Mouse (Mus musculus) adrenal gland, adult 10 weeks (tissue): ENCODE measurements around the gene Tnni3k. TPM values are rescaled to one million over a fixed set of nuclear protein-coding genes. Genes with fewer than 3 reads are reported as not detected.

Experiments used
- polyA plus RNA-seq: library from polyadenylated mRNA; stranded (reverse); fragments of 350-450 nt; fragmentation: Illumina TruSeq; extraction: RNeasy Lipid Tissue Mini Kit (QIAGEN cat#74804); gene quantifications from one replicate; pipeline ENCODE4 v1.2.3, GENCODE M21; 2014; ENCODE audit warnings: low read depth, low replicate concordance

Tnni3k gene
- not detected for polyA plus RNA-seq

DNA sequence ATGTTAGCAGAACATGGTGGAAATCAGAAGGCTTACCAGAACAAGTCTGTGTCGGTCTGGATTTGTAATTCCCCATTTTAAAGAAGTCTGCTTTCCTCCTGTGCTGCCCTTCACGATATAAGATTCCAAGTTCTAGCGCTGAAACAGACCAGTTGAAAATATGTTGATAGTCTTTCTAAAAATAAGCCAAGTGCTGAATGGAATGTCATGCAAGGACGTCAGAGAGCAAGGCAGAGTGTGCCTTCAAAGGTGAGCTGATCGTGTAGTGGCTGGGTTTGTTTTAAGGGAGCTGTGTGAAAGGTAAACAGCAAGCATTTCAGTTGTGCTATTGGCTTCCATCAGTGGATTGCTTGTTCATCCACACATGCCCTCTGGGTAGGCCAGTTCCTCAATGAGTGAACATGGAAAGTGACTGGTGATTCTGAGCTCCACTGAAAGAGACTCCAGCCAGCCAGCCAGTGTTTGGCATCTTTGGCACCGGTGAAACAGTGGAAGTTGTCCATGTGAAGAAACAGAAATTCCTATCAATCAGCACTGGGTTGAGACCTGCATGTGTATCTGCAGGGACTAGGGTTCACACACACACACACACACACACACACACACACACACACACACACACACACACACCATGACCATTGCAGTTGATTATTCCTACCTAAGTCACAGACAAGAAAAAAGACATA is at the start of gene Tnni3k:
TSS of gene Tnni3k (minus strand) at position 177 of the 686 bp plus-strand sequence.

DNA sequence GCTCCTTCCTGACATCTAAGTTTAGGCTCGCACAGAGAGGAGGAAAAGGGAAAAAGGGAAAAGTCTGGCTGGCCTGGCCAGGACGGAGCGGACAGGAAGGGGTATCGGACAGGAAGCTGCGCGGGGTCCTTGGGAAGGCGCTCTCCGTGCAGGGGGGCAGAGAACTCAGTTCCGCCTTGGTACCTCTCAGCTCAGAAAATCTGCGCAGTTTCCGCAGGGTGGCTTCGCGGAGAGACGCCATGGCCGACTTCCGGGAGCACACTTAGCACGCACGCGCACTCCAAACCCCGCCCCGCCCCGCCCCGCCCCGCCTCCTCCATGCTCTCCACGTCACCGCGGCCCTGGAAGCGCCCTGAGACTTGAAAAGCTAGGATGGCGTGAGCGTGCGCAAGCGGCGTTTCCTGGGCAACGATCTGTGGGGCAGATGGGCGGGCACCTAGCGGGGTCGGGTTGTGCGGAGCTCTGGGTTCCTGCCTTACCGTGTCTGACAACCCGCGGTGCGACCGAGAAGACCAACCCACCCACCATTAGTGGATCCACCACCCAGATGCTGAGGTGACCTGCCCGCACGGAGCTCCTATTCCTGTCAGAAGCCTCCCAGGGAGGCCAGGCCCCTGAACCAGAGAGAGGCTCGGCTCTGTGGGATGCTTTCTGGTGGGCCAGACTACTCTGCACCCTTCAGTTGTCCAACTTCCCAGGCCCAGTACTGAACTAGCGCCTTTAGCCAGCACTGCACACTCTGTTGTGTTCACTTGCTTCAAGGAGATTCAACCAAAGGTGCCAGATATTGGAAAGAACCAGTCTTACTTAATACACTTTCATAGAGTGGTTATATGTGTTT is 38.1 kb upstream of the Tnni3k start, which contains the start of the genes Fpgt and Lrriq3:
TSS of gene Fpgt (minus strand) at position 288 of the 841 bp plus-strand sequence.
TSS of gene Lrriq3 (plus strand) at position 319 of the 841 bp plus-strand sequence.

Other genes with a start within 250 kb of the Tnni3k start
- gene Fpgt, start 38.0 kb upstream of the Tnni3k start, polyA plus RNA-seq = 116 TPM
- 7.2 TPM for gene Lrriq3, start 38.0 kb upstream of the Tnni3k start, polyA plus RNA-seq